Mouse (Mus musculus) inflammation-experienced regulatory T-cells (primary cell): ENCODE measurements around the gene 1700019A02Rik. TPM values are rescaled to one million over a fixed set of nuclear protein-coding genes. Genes with fewer than 3 reads are reported as not detected.

Experiments
- polyA plus RNA-seq, 2 experiments: library from polyadenylated mRNA; unstranded; fragments of 100-300 nt; shearing (Covaris generic); gene quantifications; one replicate each; pipeline ENCODE4 v1.2.1; 2017

1700019A02Rik gene
- under 1 TPM in 1 of 2 experiments, not detected in 1; 0.76 TPM for polyA plus RNA-seq

GRCm38 (mm10) chr1:53187536-53187935 is at the start of gene 1700019A02Rik:
Gene 1700019A02Rik (minus strand): TSS chr1:53187636.

Other genes starting within 250 kb of the 1700019A02Rik start
- gene 1700019D03Rik, start 167.5 kb downstream of the 1700019A02Rik start, polyA plus RNA-seq: 1 to 10 TPM; 6.1 to 6.8 TPM
- gene Mstn, start 126.0 kb downstream of the 1700019A02Rik start, polyA plus RNA-seq: not detected
- gene Pms1, start 109.4 kb upstream of the 1700019A02Rik start, polyA plus RNA-seq: 10 to 100 TPM; 19.7 to 24.4 TPM
- 10 to 100 TPM; 68.2 to 80.4 TPM for gene Ormdl1, start 109.5 kb upstream of the 1700019A02Rik start, polyA plus RNA-seq
- gene Gm28778, start 109.5 kb upstream of the 1700019A02Rik start, polyA plus RNA-seq: not detected
- 10 to 100 TPM; 15.7 to 18.9 TPM for gene Osgepl1, start 126.0 kb upstream of the 1700019A02Rik start, polyA plus RNA-seq
- gene Asdurf, start 165.0 kb upstream of the 1700019A02Rik start, polyA plus RNA-seq: not detected
- gene Gm28551, start 165.0 kb upstream of the 1700019A02Rik start, polyA plus RNA-seq: not detected
- 10 to 100 TPM; 72.8 to 76.2 TPM for gene Asnsd1, start 165.1 kb upstream of the 1700019A02Rik start, polyA plus RNA-seq